Mouse (Mus musculus): Measurements from ENCODE around the gene 2410002F23Rik. TPM values are rescaled to one million over a fixed set of nuclear protein-coding genes. Genes with fewer than 3 reads are reported as not detected.
"Not testable (repeated sequence)": the region's sequence is repeated elsewhere in the genome, so short reads cannot be mapped to it uniquely, and the experiment has no call there.

Gene 2410002F23Rik
- polyA plus RNA-seq, 1 experiment from 2014 or later = 185 TPM

GRCm38 (mm10) chr7:44239913-44240312 is 6.6 kb upstream of the 2410002F23Rik start:
- no peak for ATAC-seq (ENCODE audit: low FRiP score)
- Histone ChIP-seq H3K4me3 (replicated peaks; ENCODE audit: low read length) (no peak overlapping the region), H3K27me3 (ENCODE audit: control insufficient read depth, insufficient read depth, low read length) (no peaks in the 10 kb centered on the region), H3K9ac (no peak overlapping the region), H3K4me2 (replicated peaks) (no peak overlapping the region), H3K9me3 (ENCODE audit: control insufficient read depth, low read length) (no peaks in the 10 kb centered on the region), H3K4me1 (replicated peaks; ENCODE audit: control insufficient read depth, insufficient read depth, low read length) (no peaks in the 10 kb centered on the region), H3K36me3 (replicated peaks; ENCODE audit: control insufficient read depth, insufficient read depth) (no peaks in the 10 kb centered on the region), H3K27ac (no peak overlapping the region)
- WGBS = 52% methylated on average over 2 of the region's 2 CpGs
- DNase-seq (ENCODE audit: low spot score) = no peak

DNA sequence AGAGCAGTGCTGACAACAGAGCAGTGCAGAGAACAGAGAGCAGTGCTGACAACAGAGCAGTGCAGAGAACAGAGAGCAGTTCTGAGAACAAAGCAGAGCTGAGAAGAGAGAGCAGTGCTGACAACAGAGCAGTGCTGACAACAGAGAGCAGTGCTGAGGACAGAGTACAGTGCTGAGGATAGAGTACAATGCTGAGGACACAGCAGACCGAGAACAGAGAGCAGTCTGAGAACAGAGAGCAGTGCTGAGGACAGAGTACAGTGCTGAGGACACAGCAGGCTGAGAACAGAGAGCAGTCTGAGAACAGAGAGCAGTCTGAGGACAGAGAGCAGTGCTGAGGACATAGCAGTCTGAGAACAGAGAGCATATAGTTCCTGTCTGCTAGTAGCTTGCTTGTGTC is 5.8 kb upstream of the 2410002F23Rik start:
- no peak overlapping the region for H3K4me2 ChIP-seq (replicated peaks)
- no peaks in the 10 kb centered on the region for H3K36me3 ChIP-seq (replicated peaks; ENCODE audit: control insufficient read depth, insufficient read depth)
- no peak overlapping the region for H3K27ac ChIP-seq
- H3K4me1 ChIP-seq (replicated peaks; ENCODE audit: control insufficient read depth, insufficient read depth, low read length) = no peaks in the 10 kb centered on the region; the same call in 1 of the 2 replicates
- DNase-seq (ENCODE audit: low spot score) (no peak), ATAC-seq (ENCODE audit: low FRiP score) (no peak)
- WGBS = 79% methylated on average over 1 of the region's 1 CpGs
- H3K4me3 ChIP-seq (replicated peaks; ENCODE audit: low read length) = no peak overlapping the region
- H3K27me3 ChIP-seq (ENCODE audit: control insufficient read depth, insufficient read depth, low read length) = no peaks in the 10 kb centered on the region
- no peak overlapping the region for H3K9ac ChIP-seq
- H3K9me3 ChIP-seq (ENCODE audit: control insufficient read depth, low read length) = no peaks in the 10 kb centered on the region

DNA sequence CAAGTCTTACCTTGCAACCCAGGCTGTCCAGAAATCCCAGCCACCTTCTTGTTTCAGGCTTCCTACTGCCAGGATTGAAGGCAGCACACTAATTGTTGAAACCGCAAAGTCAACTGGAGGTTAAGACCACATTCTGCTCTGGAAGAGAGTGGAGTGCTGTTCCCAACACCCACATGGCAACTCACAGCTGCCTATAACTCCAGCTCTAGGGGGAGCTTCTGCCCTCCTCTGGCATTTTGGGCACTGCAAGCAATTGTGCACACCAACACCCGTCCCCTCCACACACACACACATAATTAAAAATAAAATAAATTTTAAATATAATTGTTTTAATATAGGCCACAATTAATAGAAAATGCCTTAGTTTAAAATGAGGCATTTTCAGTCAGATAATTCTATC is 5.4 kb upstream of the 2410002F23Rik start:
- Histone ChIP-seq H3K9ac (no peak overlapping the region), H3K9me3 (ENCODE audit: control insufficient read depth, low read length) (no peaks in the 10 kb centered on the region), H3K4me1 (replicated peaks; ENCODE audit: control insufficient read depth, insufficient read depth, low read length) (no peaks in the 10 kb centered on the region; the same call in 1 of the 2 replicates), H3K4me3 (replicated peaks; ENCODE audit: low read length) (no peak overlapping the region), H3K4me2 (replicated peaks) (no peak overlapping the region), H3K27me3 (ENCODE audit: control insufficient read depth, insufficient read depth, low read length) (no peaks in the 10 kb centered on the region), H3K27ac (no peak overlapping the region), H3K36me3 (replicated peaks; ENCODE audit: control insufficient read depth, insufficient read depth) (no peaks in the 10 kb centered on the region)
- 68% methylated on average over 2 of the region's 2 CpGs for WGBS
- ATAC-seq (ENCODE audit: low FRiP score) = no peak
- DNase-seq (ENCODE audit: low spot score) = no peak

- H3K27ac ChIP-seq = no peak overlapping the region
- 53% methylated on average over 1 of the region's 1 CpGs for WGBS
- DNase-seq (ENCODE audit: low spot score) = no peak
- no peak overlapping the region for H3K4me3 ChIP-seq (replicated peaks; ENCODE audit: low read length)
- no peak for ATAC-seq (ENCODE audit: low FRiP score)
- H3K27me3 ChIP-seq (ENCODE audit: control insufficient read depth, insufficient read depth, low read length) = no peaks in the 10 kb centered on the region
- H3K36me3 ChIP-seq (replicated peaks; ENCODE audit: control insufficient read depth, insufficient read depth) = peaks cover 14% of the 10 kb centered on the region
- no peak overlapping the region for H3K9ac ChIP-seq
- H3K4me1 ChIP-seq (replicated peaks; ENCODE audit: control insufficient read depth, insufficient read depth, low read length) = peaks cover 13% of the 10 kb centered on the region
- H3K4me2 ChIP-seq (replicated peaks) = no peak overlapping the region
- no peaks in the 10 kb centered on the region for H3K9me3 ChIP-seq (ENCODE audit: control insufficient read depth, low read length)
These were observed 2.4 kb upstream of the 2410002F23Rik start for GRCm38 (mm10) chr7:44244080-44244479.

GRCm38 (mm10) chr7:44246984-44247470 is 505 bp downstream of the 2410002F23Rik start:
- Histone ChIP-seq H3K27ac (peak overlapping the region; percentile 96), H3K36me3 (replicated peaks; ENCODE audit: control insufficient read depth, insufficient read depth) (peaks cover 43% of the 10 kb centered on the region), H3K4me1 (replicated peaks; ENCODE audit: control insufficient read depth, insufficient read depth, low read length) (peaks cover 13% of the 10 kb centered on the region), H3K9me3 (ENCODE audit: control insufficient read depth, low read length) (no peaks in the 10 kb centered on the region), H3K27me3 (ENCODE audit: control insufficient read depth, insufficient read depth, low read length) (no peaks in the 10 kb centered on the region), H3K4me3 (replicated peaks; ENCODE audit: low read length) (peak overlapping the region; percentile 86), H3K9ac (peak overlapping the region; percentile 96), H3K4me2 (replicated peaks) (peak overlapping the region; percentile 74)
- WGBS = 0% methylated on average over 23 of the region's 23 CpGs
- DNase-seq (ENCODE audit: low spot score) = peak; percentile 67
- ATAC-seq (ENCODE audit: low FRiP score) = peak; percentile 10

- peak overlapping the region; percentile 96 for H3K9ac ChIP-seq
- WGBS = 94% methylated on average over 2 of the region's 2 CpGs
- peak overlapping the region; percentile 86 for H3K4me3 ChIP-seq (replicated peaks; ENCODE audit: low read length)
- peaks cover 13% of the 10 kb centered on the region for H3K4me1 ChIP-seq (replicated peaks; ENCODE audit: control insufficient read depth, insufficient read depth, low read length)
- H3K4me2 ChIP-seq (replicated peaks) = peak overlapping the region; percentile 74
- no peaks in the 10 kb centered on the region for H3K27me3 ChIP-seq (ENCODE audit: control insufficient read depth, insufficient read depth, low read length)
- ATAC-seq (ENCODE audit: low FRiP score) (no peak), DNase-seq (ENCODE audit: low spot score) (no peak)
- H3K27ac ChIP-seq = 0 out of 2 replicates have a peak overlapping the region, but pooled peaks have one; percentile 38
- no peaks in the 10 kb centered on the region for H3K9me3 ChIP-seq (ENCODE audit: control insufficient read depth, low read length)
- peaks cover 53% of the 10 kb centered on the region for H3K36me3 ChIP-seq (replicated peaks; ENCODE audit: control insufficient read depth, insufficient read depth)
These were observed 1.4 kb downstream of the 2410002F23Rik start for GRCm38 (mm10) chr7:44247971-44248370.

DNA sequence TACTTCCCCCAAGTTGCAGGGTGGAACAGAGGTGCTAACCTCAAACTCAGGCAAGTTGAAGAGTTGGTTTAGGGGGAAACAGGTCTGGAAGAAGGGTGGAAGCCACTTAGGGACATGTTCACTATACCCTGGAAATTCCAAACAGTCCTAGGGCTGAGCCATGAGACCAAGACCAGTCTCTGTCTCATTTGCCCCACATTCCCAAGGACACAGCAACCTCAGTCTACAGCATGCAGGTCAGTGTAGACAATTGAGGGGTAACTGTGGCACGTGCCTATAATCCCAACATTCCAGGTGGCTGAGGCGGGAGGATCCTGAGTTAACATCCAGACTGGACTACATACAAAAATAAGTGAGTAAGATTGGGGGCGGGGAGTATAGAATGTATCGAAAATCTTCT is 2.7 kb downstream of the 2410002F23Rik start:
- Histone ChIP-seq H3K36me3 (replicated peaks; ENCODE audit: control insufficient read depth, insufficient read depth) (peaks cover 65% of the 10 kb centered on the region), H3K9ac (no peak overlapping the region), H3K27ac (no peak overlapping the region), H3K4me3 (replicated peaks; ENCODE audit: low read length) (no peak overlapping the region; the same call in 1 of the 2 replicates), H3K4me2 (replicated peaks) (no peak overlapping the region; the same call in 1 of the 2 replicates), H3K4me1 (replicated peaks; ENCODE audit: control insufficient read depth, insufficient read depth, low read length) (peaks cover 13% of the 10 kb centered on the region), H3K9me3 (ENCODE audit: control insufficient read depth, low read length) (no peaks in the 10 kb centered on the region), H3K27me3 (ENCODE audit: control insufficient read depth, insufficient read depth, low read length) (no peaks in the 10 kb centered on the region)
- ATAC-seq (ENCODE audit: low FRiP score) = no peak
- no peak for DNase-seq (ENCODE audit: low spot score)
- WGBS = 96% methylated on average over 4 of the region's 4 CpGs

DNA sequence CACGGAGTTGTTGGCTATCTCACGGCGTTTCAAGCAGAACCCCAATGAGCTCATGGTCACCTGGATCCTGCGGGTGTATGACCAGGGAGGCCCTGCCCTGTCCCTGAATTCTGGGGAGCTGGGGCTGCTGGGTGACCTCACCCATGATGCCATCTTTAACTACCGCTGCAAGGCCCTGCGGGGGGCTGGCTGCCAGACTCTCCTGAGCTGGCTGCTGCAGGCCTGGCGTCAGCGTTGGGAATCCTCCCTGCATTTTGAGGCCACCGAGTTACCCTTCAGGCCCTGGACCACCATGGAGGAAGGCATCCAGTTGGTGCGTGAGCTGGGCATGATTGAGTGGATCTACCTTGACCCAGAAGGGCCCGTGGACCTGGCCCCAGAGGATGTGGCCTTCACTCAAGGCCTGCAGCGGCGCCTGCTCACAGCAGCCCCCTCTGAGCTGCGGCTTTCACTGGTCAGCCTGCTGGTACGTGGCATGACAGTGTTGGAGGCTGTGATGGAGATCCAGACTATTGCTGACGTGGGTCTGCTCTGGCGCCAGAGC is 4.3 kb downstream of the 2410002F23Rik start:
- not testable (repeated sequence) for H3K4me3 ChIP-seq (replicated peaks; ENCODE audit: low read length); ATAC-seq (ENCODE audit: low FRiP score); DNase-seq (ENCODE audit: low spot score); H3K27me3 ChIP-seq (ENCODE audit: control insufficient read depth, insufficient read depth, low read length); H3K9me3 ChIP-seq (ENCODE audit: control insufficient read depth, low read length); H3K9ac ChIP-seq; H3K4me2 ChIP-seq (replicated peaks); H3K27ac ChIP-seq
- H3K36me3 ChIP-seq (replicated peaks; ENCODE audit: control insufficient read depth, insufficient read depth) = peaks cover 71% of the 10 kb centered on the region
- peaks cover 13% of the 10 kb centered on the region for H3K4me1 ChIP-seq (replicated peaks; ENCODE audit: control insufficient read depth, insufficient read depth, low read length)
- WGBS = 95% methylated on average over 17 of the region's 17 CpGs

DNA sequence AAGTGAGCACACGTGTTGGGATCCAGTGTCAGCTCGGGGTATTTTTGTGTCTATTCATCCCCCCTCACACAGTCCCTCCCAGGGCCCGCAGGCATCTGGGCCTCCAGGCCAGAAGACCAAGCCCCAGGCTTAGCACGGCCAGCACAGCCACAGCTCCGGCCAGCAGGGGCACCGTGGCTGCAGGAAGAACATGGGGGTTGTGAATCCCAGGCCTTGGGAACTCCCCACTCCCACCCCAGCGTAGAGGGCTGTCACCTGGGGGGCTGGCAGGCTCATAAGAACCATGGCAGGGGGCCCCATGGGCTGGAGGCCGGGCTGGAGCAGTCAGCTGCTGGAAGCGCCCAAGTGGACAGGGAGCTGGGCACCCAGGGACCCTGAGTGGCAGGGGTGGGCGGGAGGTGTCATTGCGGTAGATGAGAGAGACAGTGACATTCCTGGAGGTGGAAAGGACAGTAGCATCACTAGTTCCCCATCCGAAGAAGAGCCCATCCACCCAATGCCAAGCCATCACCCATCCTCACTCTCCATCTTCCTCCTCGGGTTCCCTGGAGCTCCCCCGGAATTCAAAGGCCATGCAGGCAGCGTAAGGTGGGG is 6.6 kb downstream of the 2410002F23Rik start:
- ATAC-seq (ENCODE audit: low FRiP score) = no peak
- H3K36me3 ChIP-seq (replicated peaks; ENCODE audit: control insufficient read depth, insufficient read depth) = peaks cover 67% of the 10 kb centered on the region
- no peak for DNase-seq (ENCODE audit: low spot score)

More for the DNA sequence above, 6.6 kb downstream of the 2410002F23Rik start:
- H3K9me3 ChIP-seq (ENCODE audit: control insufficient read depth, low read length) = no peaks in the 10 kb centered on the region
- H3K4me3 ChIP-seq (replicated peaks; ENCODE audit: low read length) = no peak overlapping the region
- H3K4me2 ChIP-seq (replicated peaks) = no peak overlapping the region
- peaks cover 8% of the 10 kb centered on the region for H3K4me1 ChIP-seq (replicated peaks; ENCODE audit: control insufficient read depth, insufficient read depth, low read length)
- H3K9ac ChIP-seq = 0 out of 2 replicates have a peak overlapping the region, but pooled peaks have one; percentile 3
- WGBS = 75% methylated on average over 15 of the region's 15 CpGs
- H3K27me3 ChIP-seq (ENCODE audit: control insufficient read depth, insufficient read depth, low read length) = no peaks in the 10 kb centered on the region
- H3K27ac ChIP-seq = no peak overlapping the region

Measured in hindbrain, embryonic 14.5 days (tissue).